Mouse (Mus musculus) naive thymus-derived CD4-positive, alpha-beta T cell, adult 2 months (primary cell): ENCODE results near the gene Txlna.

ENCODE experiments used
- DNase-seq: peaks from one replicate; pipeline ENCODE4 v3.0.0-alpha.2; 2011; ENCODE audit warnings: low read depth

The Txlna gene

GRCm38 (mm10) chr4:129640638-129641467 is at the start of gene Txlna:
Txlna (minus strand) TSS chr4:129641065.
- peak; percentile 95 for DNase-seq

DNA sequence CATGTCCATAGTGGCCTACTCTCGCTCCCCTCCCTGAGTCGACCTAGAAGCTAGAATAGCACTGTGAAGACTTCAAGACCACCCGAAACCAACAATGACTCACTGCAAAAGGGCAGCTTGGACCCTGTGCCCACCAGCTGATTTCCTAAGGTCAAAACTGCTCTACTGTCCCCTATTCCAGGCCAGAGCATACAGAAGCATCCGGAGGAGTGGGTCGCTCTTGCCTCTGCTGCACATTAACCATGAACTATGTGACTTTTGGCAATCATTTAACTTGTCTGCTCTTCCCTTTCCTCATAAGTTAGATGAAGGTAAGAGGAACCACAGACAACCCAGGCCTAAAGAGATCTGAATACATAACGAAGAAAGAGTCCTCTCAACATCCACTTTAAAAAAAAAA is 43.7 kb upstream of the Txlna start:
- DNase-seq = no peak

- DNase-seq = no peak
Measured at GRCm38 (mm10) chr4:129683901-129684493, 43.1 kb upstream of the Txlna start.

DNA sequence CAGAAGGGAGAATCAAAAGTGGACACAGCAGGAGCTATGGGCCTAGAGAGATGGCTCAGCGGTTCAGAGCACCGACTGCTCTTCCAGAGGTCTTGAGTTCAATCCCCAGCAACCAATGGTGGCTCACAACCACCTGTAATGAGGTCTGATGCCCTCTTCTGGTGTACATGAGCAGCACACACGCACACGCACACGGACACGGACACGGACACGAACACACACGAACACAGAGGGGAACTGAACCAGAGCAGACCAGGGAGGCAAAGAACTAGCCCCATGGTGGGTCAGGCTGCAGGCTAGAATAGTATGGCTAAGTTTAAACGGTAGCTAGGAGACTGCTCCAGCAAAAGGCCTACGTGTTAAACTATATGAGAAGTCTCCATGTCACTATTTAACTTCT is 41.0 kb upstream of the Txlna start:
- DNase-seq = no peak

- peak; percentile 20 for DNase-seq
Measured at GRCm38 (mm10) chr4:129672878-129673449, 32.1 kb upstream of the Txlna start.

DNA sequence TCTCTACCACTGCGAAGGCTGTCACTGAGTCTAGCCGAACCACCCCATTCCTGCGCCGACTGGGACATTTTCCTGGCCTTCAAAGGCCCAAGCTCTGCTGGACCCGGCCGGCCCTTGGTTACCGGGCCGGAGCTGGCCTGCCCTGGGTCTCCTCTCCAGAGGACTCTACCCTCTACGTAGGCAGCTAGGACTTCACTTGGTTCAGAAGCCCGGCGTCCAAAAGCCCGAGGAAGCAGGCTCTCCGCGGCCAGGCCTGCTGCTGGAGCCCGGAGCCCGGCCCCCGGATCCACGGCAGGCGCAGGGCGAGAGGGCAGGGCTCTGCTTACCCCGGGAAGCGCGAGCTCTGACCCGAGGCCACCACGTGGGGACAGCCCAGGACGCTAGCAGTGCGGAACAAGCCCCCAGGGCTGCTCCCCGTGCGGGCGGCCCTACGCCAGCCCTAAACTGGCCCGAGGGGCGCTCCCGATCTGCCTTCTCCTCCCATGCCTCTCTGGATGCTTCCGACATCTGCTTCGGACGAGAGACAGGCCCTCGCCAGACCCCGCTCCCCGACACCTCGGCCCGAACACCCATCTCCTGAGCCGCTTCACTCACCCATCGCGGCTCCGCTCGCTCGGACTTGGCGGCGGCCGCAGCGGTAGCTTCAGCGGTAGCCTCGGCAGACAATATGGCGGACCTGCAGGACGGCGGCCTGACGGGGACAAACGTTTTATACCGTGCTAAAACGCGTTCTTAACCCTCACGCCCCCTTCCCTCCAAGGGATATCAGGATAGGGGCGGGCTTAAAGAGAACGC is 31.4 kb upstream of the Txlna start, which contains the start of gene Kpna6:
TSS of gene Kpna6 (minus strand) at position 685 of the 795 bp plus-strand sequence.
- DNase-seq = peak; percentile 85

GRCm38 (mm10) chr4:129671491-129672082 is 30.7 kb upstream of the Txlna start:
- DNase-seq = peak; percentile 71

- DNase-seq = no peak
Measured at GRCm38 (mm10) chr4:129662255-129662813, 21.5 kb upstream of the Txlna start.

GRCm38 (mm10) chr4:129661584-129661983 is 20.7 kb upstream of the Txlna start:
- DNase-seq = no peak

DNA sequence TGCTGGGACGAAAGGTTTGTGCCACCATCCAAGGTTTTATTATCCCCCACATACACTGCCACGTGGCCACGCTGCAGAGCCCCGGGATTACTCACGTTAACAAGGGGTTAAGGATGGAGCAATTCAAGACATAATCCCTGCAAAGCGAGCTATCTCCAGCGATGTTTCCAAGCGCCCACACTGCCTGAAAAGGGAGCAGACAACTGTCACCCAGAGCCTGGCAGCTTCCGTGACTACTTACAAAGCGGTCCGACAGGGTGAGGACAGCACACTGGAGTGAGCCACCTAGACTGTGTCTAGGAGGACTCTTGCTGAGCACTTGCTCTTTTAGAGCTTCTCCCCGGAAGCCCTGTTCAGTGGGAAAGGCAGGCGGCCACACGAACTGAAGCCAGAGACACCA is 13.9 kb upstream of the Txlna start:
- no peak for DNase-seq

DNA sequence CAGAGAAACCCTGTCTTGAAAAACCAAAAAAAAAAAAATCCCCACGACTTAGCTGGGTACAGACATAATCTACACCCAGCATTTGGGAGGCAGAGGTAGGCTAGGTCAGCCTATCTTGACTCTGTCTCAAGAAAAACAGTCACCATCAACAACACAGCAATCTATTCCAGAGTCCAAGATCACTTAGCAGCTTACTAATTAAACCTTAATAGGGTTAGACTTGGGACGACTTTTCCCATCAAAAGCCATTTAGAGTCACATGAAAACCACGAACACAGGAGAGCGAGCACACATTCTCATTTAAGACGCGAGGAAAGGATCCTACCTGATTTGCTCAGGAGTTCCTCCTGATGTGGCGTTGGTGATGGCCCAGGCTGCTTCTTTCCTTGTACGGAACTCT is 9.5 kb upstream of the Txlna start:
- no peak for DNase-seq

DNA sequence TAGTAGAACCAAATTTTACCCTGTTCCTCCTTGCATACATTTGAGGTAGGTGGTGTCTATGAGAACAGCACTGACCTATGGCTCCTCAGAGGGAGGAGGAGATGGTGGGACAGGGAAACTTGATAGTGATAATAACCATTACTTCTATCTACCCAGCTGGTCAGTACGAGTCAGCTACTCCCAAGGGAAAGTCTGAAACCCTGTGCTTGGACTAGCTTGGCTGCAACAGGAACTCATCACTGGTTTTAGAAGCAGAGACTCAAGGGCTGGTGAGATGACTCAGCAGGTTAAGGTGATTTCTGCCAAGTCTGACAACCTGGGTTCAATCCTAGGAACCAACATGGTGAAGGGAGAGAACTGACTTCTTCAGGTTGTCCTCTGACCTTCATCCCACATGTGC is 7.8 kb upstream of the Txlna start:
- DNase-seq = no peak

- peak; percentile 28 for DNase-seq
Measured at GRCm38 (mm10) chr4:129645204-129645603, 4.3 kb upstream of the Txlna start.

GRCm38 (mm10) chr4:129641756-129642155 is 891 bp upstream of the Txlna start:
- no peak for DNase-seq

GRCm38 (mm10) chr4:129640101-129640637 is 696 bp downstream of the Txlna start:
- no peak for DNase-seq

DNA sequence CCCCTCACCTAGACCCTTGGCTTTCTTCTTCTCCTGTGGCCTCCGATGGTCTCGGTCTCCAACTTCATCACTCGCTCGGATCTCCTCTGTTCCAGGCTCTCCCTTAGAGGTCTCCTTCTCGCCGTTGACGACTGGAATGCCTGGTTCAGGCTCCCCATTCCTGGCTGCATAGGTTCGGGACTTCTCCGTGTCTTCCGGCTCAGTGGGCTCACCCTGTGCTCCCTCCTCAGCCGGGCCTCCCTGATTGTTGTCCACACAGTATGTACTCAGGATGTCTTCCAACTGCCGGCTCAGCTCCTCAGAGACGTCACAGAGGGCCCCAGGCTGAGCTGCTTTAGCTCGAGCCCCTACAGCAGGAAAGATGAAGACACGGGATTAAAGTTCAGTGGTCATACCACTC is 1.6 kb downstream of the Txlna start:
- DNase-seq = no peak

GRCm38 (mm10) chr4:129633852-129634251 is 7.0 kb downstream of the Txlna start:
- DNase-seq = no peak

DNA sequence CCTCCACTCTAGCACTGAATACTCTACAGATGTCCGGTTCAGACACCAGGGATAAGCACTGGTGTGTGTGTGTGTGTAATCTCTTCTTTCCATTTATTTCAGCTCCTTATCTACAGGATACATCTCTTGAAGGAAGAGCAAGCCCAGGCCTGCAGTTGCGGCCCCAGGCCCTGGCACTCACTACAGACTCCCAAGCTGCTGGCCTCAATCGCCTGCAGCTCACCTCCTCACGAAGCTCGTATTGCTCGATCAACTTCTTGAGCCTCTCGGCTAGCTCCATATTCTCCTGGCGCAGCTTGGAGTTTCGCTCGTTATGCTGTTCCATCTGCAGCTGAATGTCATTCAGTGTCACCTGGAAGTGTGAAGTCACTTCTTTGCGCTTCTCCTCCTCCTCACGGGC is 9.0 kb downstream of the Txlna start:
- no peak for DNase-seq

DNA sequence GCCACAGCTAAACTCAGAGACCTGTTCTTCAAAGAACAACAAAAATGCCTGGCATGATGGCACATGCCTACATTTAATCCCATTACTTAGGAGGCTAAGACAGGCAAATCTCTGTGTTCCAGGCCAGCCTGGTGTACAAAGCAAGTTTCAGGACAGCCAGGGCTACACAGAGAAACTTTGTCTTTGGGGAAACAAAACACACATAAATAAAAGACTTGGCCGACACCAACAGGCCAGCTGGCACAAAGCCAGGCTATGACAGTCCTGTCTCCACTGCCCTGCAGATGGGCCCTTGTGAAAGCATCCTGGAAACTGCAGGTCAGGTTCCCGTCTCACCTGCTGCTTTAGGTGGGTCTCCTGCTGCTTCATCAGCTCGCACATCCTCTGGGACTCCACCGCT is 9.9 kb downstream of the Txlna start:
- no peak for DNase-seq

DNA sequence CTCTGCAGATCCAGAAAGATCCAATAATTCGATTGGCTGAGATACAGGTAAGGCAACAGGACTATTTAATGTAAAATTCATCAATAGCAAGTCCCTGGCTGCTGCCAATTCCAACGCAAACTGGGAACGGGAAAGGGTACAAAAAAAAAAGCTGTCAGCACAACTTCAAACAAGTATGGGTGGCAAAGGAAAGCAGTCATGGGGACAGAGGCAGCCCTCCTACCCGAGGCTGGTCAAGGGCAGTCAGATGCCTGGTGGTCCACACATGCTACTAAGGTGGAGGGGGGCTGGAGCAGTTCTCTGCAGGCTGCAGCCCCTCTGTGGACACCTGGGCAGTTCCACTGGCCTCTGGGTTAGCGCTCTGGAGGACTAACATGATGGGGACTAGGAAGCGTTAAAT is 14.8 kb downstream of the Txlna start:
- DNase-seq = no peak

- no peak for DNase-seq
Measured at GRCm38 (mm10) chr4:129625496-129625895, 15.4 kb downstream of the Txlna start.

DNA sequence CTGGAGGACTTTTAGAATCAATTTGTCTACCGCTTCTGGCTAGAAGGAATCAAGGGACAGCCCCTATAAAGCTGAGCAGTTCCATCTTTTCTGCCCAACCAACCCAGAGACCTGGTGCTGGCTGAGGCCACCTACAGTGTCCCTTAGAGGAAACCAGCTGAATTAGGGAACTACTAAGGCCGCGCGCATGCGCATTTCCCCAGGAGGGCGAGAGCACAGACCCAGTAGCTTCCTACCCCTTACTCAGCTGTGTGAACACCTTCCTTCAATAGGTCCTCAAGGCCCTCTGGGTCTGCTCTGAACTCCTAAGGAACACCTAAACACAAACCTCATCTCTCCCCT is 15.9 kb downstream of the Txlna start:
- peak; percentile 79 for DNase-seq
